Mouse (Mus musculus): Measurements from ENCODE around the gene Kap. TPM values are rescaled to one million over a fixed set of nuclear protein-coding genes. Genes with fewer than 3 reads are reported as not detected.

Gene Kap
- polyA plus RNA-seq (2014; fragmentation: Illumina TruSeq; extraction: RNeasy Lipid Tissue Mini Kit (QIAGEN cat#74804); ENCODE audit: low read depth, low replicate concordance): not detected

DNA sequence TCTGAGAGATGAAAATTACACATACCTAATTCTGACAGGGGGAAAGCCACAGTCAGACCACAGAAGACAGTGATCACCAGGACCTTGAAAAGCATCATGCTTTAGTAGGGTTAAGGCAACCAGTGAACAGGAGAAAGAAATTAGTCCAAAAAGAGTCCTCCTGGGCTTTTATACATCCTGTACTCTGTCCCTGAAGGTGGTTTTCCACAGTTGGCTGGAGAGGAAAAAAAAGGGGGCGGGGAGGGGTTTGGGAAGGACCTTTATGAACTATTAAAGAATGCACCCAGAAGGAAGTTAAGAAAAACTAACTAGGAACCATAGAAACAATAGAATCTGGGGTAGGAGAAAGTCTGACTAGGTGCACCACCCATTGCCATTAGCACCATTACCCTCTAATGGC is at the start of gene Kap:
Gene Kap (minus strand): TSS at position 237 of the 400 bp plus-strand sequence.

Other genes with a start within 250 kb of the Kap start
- 8.6 TPM for gene Etv6, start 181.9 kb upstream of the Kap start, polyA plus RNA-seq (2014; fragmentation: Illumina TruSeq; extraction: RNeasy Lipid Tissue Mini Kit (QIAGEN cat#74804); ENCODE audit: low read depth, low replicate concordance)

Measured in heart, adult 10 weeks (tissue).